Mouse (Mus musculus) urinary bladder, adult 18-20 months (tissue): Measurements from ENCODE around the gene Tpi1.
"Not testable (repeated sequence)": the region's sequence is repeated elsewhere in the genome, so short reads cannot be mapped to it uniquely, and the experiment has no call there.

Experiments used
- DNase-seq, 2 experiments: peaks; one replicate each; pipeline ENCODE4 v3.0.0; 2022; ENCODE audit warnings: low spot score in 2 of 2, mixed read lengths in 2 of 2

Tpi1 gene

DNA sequence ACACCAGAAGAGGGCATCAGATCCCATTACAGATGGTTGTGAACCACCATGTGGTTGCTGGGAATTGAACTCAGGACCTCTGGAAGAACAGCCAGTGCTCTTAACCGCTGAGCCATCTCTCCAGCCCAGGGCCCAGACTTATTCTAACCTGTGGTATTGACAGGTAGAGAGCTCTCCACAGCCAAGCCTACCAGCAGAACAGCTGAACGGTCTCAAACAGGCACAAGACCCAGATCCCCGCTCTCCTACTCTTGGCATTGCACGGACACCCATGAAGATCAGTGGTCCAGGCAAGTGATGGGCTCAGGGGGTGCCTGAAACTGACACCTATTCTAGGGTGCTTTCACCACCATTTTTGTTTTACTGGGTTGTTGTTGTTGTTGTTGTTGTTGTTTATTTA lies 17.1 kb upstream of the Tpi1 start:
- not testable (repeated sequence) for DNase-seq

DNA sequence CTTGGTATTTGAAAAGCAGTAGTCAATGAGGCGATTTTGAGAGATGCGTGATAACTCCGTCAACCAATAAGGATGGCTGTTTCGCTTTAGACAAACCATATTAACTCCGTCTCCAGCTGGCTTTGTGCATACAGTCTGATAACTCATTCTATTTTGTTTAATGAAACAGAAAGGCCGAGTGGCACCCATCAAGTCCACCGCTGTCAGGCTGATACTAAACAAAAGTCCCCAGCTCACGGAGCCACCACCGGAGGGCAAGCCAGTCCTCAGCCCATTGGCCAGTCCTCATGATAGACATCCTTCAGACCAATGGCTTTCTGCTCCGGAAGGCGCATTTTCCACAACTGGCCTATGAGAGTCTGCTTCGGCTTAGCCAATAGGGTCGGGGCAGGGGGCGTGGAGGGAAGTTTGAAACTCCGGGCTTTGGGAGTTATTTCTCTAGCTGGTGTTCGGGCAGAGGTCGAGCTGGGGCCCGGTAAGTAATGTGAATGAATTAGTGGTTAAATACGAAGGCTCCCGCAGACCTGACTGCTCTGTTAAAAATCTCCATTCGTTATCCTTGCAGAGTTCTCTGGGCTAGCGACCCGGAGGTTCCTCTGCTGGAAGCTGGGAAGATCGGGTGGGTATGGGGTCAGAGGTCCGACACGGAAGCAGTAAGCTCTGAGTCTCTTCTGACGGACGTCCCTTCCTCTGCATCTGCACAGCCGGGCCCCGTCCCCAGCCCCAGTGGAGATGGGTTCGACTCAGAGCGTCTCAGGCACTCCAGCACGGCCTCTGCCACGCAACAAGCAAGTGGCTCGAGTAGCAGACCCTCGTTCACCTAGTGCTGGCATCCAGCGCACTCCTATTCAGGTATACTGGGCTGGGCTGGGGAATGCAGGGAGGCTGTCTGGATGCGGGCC lies 16.0 kb upstream of the Tpi1 start:
- peak; percentile 86 to 87 for DNase-seq

DNA sequence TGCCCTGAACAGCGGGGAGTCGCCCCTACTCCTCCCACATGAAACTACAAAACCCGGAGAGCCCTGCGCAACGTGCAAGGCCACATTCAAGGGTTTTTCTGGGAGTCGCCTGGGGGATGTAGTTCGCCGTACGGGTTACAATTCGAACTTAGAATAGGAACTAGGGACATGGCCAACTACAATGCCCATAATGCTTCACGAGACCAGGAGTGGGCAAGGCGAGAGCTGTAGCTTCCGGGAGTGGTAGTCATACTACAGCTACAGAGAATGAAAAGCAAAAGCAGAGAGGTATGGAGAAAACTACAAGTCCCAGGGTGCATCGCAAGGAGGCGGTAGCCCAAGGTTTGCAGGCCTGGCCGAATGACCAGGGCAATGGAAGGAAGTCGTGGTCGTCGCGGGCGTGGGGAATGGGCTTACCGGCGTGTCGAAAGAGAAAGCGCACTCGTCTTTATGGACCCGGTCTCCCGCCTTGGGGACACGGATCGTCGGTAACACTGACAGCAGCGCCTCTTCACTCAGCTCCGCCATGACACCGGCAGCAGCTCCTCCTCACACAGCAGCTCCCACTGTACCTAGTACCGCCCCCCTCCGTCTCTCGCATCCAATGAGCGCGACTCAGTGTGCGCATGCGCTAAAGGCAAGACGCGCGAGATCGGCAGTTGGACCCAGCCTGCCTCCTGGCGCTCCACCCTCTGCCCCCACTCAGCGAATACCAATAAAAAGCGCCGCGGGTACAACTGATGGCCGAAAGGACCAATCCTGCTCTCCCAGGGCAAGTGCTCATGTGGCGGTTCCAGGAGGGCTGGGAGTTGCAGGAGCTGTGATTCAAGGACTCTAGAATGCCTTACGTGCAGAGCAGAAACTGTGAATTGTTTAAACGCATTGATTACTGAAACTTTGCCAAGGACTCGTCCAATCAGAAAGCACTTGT lies 15.0 kb upstream of the Tpi1 start, which contains the start of the genes Usp5 and Cdca3:
Usp5 (minus strand) TSS at position 617 of the 931 bp plus-strand sequence.
Cdca3 (plus strand) TSS at position 680 of the 931 bp plus-strand sequence.
- DNase-seq = peak; percentile 96 to 99

DNA sequence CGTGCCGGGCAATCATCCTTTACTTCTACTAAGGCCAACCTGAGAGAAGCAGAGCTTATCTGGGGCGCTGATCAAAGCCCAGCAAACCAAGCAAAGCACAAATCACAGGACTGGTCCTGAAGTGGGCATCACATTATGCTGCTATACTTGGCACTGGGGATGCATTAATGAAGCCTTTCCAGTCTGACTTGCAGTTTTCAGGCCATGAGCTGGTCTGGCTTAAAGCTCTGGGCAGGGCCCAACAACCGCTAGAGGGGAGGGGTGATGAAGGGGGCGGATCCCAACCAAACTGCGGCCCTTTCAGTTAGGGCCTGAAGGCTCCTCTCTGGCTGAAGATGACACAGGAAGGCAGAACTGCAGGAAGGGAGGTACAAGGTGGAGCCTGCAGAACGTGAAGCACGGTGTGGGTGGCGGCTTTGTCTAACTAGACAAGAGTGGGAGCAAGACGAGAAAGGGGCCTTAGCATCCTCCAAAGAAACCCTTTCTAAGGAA lies 14.1 kb upstream of the Tpi1 start:
- peak in 1 of 2 experiments; percentile 46 for DNase-seq

DNA sequence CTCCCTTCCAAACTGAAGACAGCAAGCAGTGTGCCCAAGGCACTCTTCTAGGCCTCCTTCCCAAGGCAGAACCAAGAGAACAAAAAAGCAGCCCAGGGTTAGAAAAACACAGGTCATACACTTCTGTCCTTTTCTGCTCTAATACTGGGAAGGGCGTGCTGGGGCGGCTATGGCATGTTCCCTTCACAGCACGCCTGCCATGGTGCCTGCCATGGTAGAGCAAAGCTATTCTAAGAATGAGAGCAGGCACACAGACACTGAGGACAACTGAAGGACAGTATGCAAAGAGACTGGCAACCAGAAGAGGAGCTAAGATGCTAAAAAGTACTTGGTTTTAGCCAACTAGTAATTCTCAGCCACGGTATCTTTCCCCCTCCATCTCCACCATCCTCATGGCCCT lies 8.0 kb upstream of the Tpi1 start:
- no peak for DNase-seq

DNA sequence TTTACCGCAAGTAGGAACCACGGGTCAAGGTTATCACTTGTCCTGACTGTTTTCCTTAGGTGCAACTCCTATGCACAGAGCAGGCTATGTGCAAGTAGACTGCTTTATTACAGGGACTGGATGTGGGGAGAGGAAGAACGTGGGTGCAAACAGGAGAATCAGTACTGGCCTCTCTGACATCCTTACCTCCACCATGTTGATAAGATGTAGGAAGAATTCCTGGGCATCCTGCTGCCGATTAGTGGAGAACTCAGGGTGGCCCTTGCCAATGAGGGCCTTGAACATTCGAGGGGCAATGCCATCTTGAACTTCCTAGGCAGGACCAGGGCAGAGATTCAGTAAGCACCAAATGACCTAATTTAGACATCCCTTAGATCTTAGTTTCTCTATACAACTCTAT lies 6.8 kb upstream of the Tpi1 start:
- no peak for DNase-seq

DNA sequence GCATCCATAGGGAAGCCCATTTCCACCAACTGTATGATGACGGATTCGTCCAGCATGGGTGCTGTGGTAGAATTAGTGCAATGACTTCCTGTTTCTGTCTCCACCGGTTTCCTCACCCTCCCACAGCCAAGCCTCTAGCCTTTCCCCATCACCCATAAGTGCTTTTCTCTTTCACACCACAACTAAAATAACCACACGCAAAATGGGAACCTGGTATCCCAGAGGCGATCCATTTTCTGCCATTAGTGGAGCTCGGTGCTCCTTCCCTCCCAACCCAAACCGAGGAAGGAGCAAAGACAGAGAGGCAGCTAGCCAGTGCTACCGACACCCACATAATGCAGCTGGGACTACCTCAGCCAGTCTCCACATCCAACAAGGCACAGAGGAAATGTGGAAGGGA lies 3.9 kb upstream of the Tpi1 start:
- DNase-seq = no peak

DNA sequence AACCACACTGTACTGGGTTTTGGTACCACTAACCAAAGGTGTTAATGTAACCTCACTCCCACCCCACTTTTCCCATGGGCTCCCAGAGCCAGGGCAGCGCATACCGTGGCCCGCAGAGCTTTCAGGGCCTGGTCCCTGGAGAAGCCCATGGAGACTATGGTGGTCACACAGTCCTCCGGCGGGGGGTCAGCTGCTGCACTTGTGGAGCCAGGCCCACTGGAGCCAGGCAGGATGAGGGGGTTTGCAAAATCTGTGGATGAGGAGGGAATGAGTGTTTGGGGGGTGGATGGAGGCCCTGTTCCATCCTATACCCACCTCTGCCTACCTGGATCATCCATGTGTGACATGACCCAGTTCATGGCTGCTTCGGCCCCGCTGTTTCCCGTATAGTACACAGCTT lies 3.5 kb upstream of the Tpi1 start:
- no peak for DNase-seq

DNA sequence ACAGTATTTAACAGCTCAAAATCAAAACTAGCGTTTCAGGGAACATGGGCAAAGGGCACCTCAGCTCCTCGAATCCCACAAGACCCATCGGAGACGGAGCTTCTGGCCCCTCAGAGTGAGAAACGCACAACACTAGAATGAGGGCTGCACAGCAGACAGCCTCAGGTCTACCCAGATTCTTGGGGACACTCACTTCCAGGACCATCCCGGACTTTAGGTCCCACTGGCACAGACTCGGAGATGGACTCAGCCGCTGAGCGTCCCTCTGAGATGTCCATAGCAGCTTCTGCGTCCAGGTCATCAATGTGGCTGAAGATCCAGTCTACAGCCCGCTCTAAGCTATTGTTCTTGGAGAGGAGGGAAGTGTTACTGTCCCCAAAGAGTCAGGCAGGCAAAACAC lies 3.0 kb upstream of the Tpi1 start:
- no peak for DNase-seq

DNA sequence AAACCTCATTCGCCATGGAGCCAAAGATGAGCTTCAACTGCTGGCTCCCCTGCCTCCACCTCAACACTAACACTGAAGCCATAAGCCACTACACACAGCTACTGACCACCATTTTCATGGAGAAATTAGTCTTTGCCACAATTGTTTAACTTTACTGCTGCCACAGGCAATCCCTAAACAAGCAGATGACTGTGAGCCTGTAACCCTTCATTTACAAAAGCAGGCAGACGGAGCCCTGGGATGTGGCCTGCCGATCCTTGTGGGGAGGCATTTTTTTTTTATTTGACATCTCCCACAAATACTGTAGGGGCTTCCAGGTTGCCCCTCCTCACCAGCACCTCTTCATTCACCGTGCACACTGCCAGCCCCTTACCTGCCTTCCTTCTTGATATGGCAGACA lies 2.5 kb upstream of the Tpi1 start:
- no peak for DNase-seq

DNA sequence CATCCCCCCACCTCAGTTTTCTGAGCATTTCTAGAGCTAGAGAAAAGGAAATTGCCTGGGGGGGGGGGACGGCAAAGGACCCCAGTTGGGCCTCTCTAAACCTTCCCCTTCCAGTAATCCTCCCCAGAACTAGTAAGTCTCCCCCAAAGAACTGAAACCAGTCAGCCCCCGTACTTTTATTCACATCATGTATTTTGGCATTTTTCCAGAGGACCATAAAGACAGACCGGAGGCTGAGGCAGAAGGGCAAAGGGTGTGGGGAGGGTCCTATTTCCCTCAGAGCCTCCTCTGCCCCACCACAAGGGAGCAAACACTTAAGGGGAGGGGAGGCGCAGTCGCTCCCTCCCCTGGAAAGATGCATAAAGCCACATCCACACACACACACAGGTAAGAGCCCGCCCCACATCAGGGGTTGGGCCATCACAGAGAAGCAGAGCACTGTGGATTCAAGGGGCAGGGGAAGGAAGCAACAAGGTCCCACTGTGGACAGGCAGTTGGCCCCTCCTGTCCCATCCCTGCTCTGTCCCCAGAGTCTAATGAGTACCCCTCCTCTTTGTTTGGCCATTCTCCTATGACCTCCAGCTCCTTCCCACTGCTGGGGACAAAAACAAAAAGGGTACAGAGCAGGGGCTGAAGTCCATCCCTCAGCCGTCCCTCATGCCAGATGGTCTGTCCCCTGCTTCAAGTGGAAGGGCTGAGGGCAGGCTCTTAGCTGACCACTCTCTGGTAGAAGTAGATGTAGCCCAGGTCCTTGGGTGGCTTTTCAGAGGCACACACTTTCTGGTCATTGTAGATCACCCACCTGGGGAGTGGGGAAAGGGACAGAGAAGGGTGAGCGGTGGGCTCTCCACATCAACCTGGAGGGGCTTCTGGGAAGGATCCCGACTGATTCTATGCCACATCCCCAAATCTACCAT lies 1.0 kb upstream of the Tpi1 start:
- DNase-seq = no peak

DNA sequence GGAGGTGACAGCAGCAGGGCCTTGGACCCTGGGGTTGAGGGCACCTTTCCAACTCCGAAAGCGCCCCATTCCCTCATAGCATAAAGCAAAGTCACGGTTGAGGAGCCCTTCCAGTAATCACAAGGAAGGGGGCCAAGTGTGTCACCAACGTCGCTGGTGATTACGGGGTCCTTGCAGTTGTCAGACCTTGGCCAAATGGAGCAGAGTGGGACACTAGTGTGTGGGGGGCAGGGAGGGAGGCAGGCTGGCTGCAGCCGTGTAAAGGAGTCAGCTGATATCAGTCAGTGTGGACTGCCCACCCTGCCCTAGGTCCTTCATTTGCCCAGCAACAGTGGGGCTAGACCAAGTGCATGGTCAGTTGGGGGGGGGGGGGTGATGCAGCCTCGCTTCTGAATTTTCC lies 352 bp upstream of the Tpi1 start:
- DNase-seq = no peak

DNA sequence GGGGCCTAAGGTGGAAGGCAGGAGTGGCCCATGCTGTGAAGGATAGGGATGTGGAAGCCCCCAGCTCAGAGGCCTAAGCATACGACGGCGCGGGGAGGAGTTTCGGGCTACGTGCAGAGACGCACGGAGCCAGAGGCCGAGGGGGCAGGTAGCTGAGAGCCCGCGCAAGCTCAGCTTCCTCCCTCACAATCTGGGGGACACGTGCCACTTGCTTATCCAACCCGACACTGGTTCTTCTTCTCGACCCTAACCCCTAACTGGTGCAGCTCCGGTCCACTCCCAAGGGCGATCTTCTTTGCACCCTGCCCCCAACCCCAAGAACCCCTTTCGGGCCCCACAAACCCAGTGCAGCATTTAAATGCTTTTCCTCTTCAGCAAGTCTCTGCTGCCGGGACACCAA lies 600 bp downstream of the Tpi1 start:
- no peak for DNase-seq

DNA sequence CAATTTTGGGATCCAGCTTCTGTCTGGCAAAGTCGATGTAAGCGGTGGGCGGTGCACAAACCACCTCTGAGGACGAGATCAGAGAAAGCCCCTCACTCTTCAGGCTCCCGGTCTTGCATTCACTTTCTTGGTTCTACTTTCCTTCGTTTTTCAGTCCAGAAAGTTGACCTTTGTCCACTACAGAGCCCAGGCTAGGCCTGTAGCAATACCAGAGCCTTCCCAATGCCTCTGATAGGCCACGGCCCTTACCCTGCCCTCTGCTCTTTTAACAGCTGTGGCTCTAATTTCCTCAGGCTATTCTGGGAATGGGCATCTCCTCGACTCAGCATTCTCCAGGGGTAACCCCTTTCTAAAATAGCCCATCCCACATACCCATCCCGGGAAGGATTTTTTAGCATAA lies 1.2 kb downstream of the Tpi1 start:
- DNase-seq = no peak

DNA sequence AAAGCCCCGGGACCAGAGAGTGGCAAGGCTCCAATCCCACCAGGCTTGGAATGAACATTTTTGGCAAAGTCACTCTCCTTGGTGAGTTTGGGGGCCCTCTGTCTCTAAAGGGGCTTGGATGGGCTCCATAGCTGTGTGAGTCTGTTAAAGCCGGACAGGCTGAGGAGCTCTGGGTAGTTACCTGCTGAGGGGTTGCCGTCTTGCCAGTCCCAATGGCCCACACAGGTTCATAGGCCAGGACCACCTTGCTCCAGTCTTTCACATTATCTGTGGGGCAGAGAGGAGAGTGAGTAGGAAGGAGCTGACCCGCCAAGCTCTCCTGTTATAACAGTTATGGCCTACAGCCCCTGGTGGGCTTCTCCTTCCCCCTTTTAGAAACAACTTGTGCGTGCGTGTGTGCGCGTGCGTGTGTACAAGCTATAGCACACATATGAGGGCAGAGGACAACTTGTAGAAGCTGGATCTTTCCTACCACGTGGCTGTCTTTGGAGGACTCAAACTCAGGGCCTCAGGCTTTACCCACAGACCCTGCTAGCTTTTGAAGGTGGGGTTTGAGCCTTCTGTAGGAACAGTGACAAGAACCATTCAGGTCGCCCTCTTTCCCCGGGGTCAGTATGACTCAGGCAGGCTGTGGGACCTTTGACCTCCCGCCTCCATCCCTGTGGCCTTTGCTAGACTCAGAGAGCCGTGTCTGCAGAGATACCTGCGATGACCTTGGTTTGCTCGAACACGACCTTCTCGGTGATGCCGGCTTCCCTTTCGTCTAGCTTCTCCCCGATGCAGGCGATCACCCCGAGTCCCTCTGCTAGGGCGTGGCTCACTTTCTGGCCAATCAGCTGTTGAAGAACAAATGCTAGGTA lies 2.2 kb downstream of the Tpi1 start:
- DNase-seq = no peak

DNA sequence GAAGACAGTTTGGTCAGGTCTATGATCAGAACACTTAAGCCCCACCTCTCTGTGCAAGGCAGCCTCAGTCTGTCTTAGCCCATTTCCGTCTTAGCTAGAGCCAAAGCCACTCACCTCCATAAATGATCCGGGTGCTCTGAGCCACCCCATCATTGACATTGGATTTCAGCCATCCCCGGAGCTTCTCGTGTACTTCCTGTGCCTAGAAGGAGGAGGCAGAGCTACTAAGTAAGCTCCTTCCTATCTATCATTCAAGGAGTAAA lies 2.8 kb downstream of the Tpi1 start:
- no peak for DNase-seq

DNA sequence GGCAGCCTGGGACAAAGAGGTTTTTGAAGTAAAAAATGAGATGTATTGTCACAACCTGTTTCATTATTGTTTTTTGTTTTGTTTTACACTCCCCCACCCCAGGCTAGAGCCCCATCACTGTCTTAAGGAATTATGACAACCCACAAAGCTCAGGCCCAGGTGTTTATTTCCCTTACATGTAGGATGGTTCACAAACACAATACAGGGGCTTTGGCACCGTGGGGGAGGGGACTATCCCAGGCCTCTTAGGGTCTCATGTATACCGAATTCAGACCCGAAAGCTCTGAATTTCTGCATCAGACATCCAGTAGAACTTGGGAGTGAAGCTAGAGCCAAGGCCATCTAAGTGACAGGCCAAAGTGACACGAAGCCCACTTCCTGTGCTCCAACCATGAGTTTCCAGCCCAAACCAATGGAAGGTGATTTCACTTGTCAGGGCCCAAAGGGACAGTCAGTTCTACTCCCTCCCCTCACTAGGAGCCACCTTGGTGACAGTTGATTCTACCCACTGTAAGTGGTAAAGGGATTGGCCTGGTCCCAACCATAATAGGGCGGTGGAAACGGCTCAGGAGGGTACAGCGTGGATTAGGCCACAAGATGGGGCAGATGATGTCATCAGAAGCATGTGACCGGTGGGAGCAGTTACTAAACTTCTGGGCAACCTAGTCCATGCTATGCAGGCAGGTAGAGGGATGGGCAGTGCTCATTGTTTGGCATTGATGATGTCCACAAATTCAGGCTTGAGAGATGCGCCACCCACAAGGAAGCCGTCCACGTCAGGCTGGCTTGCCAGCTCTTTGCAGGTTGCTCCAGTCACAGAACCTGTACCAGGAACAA lies 3.3 kb downstream of the Tpi1 start:
- not testable (repeated sequence) for DNase-seq

DNA sequence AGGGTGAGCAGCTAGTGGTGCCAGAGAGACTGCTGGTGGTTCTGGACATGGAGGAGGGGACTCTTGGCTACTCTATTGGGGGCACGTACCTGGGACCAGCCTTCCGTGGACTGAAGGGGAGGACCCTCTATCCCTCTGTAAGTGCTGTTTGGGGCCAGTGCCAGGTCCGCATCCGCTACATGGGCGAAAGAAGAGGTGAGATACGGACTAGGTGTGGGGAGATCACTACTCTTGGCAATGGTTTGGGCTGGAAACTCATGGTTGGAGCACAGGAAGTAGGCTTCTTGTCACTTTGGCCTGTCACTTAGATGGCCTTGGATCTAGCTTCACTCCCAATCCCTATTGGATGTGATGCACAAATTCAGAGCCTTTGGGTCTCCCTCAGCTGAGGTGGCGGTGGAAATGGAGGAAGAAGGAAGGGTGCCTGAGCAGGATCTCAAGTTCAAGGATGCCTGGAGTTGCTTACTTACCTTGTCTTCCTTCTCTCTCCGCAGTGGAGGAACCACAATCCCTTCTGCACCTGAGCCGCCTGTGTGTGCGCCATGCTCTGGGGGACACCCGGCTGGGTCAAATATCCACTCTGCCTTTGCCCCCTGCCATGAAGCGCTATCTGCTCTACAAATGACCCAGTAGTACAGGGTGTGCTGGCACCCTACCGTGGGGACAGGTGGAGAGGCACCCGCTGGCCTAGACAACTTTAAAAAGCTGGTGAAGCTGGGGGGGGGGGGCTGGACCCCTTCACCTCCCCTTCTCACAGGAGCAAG lies 4.1 kb downstream of the Tpi1 start:
- DNase-seq = no peak
